Mouse (Mus musculus): ENCODE data around the gene Elobl.

The Elobl gene

GRCm38 (mm10) chr11:88988956-88989355 lies 22.2 kb upstream of the Elobl start:
- no peak for DNase-seq (ENCODE audit: low spot score in 2 of 2)

GRCm38 (mm10) chr11:88986616-88987015 lies 19.9 kb upstream of the Elobl start:
- no peak for DNase-seq (ENCODE audit: low spot score in 2 of 2)

DNA sequence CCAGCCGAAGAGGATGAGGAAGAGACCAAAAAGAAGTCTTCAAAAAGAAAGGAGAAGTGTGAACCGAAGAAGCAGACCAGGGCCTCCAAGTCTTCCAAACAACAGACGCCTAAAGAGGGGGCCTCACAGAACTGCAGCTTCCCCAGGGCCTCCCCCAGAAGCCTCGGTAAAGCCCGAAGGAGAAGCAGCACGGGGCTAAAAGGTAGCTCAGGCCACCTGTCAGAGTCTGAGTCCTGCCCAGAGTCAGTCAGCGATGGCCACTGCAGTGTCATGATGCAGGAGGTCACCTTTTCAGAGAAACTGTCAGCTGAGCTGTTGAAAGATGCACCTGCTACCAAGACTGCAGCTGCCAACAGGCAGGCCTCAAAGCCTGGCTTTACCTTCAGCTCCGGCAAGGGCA lies 14.6 kb upstream of the Elobl start:
- DNase-seq (ENCODE audit: low spot score in 2 of 2): no peak

- no peak for DNase-seq (ENCODE audit: low spot score in 2 of 2)
These were observed 10.5 kb upstream of the Elobl start for GRCm38 (mm10) chr11:88977188-88977587.

- no peak for DNase-seq (ENCODE audit: low spot score in 2 of 2)
These were observed 9.6 kb upstream of the Elobl start for GRCm38 (mm10) chr11:88976320-88976719.

DNA sequence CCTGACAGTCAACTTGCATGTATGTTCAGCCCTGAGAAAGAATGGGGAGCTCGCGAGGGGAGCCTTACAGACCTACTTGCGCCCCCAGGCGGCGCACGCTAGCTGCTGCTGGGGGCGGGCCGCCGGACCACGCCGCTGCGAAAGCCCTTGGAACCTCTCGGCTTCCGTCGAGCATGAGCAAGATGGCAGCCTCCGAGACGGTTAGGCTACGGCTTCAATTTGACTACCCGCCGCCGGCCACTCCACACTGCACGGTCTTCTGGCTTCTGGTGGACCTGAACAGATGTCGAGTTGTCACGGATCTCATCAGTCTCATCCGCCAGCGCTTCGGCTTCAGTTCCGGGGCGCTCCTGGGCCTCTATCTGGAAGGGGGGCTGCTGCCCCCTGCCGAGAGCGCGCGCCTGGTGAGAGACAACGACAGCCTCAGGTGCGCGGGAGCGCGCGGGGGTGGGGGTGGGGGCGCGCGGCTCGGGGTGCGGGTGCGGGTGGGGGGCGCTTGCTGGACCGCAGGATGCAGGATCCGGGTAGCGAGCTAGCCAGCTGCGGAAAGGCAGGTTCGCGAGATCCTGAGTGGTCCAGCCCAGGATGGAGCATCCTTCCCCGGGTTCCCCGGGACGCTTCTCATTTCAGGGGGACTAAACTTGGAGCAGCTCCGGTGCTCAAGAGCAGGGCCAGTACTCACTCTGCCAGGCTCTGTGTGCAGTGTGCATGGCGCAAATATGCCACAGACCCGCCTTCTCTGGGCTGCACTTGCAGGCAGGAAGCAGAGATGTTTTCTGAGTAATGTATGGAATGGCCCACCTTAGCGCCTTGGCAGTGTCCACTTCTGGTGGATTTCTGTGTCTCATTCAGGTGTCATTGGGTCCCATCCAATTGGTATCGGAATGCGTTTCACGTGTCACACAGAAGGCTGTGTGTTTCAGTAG lies 7.3 kb upstream of the Elobl start:
- peak; percentile 90 to 93 for DNase-seq (ENCODE audit: low spot score in 2 of 2)

DNA sequence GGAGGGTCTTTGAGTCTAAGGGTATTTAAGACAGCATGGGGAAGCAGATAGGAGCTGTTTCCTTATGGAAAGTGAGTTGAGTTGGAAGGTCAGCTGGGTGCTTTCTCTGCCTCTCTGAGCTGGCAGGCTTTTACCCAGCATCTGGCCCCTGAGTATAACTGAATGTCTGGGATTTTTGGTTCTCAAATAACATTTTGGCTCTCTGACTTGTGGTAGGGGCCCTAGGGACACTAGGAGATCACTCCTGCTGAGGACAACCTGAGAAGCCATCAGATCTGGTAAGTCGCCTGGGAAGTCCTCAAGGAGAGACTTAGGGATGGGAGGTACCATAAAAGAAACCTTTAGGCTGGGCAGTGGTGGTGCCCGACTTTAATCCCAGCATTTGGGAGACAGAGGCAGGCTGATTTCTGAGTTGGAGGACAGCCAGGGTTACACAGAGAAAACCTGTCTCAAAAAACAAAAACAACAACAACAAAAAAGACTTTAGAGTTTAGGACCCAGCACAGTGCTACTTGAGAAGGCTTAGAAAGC lies 3.5 kb upstream of the Elobl start, which contains the start of gene Coil:
TSS of gene Coil (plus strand) at position 51 of the 531 bp plus-strand sequence.
- DNase-seq (ENCODE audit: low spot score in 2 of 2): no peak

DNA sequence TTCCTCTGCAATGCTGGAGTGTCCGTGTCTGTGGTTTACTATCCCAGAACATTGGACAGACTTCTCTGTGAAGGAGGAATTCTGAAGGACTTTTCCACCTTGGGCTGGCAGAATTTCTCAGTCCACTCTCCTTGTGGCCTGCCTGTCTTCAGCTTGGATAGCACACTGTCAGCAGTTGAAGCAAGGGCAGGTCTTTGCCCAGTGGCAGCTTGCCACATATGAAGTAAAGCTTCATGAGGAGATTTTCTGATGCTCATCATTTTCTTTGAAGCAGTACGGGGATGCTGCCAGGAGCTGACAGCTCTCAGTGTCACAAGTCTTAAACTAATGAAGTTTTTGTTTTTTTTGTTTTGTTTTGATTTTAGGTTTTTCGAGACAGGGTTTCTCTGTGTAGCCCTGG lies 7.9 kb downstream of the Elobl start:
- no peak for DNase-seq (ENCODE audit: low spot score in 2 of 2)

GRCm38 (mm10) chr11:88955217-88955969 lies 11.3 kb downstream of the Elobl start, which contains the start of gene Scpep1:
TSS of gene Scpep1 (minus strand) at chr11:88955465.
- peak; percentile 91 to 92 for DNase-seq (ENCODE audit: low spot score in 2 of 2)

- no peak for DNase-seq (ENCODE audit: low spot score in 2 of 2)
These were observed 11.9 kb downstream of the Elobl start for GRCm38 (mm10) chr11:88954803-88955202.

GRCm38 (mm10) chr11:88953582-88953981 lies 13.1 kb downstream of the Elobl start:
- DNase-seq (ENCODE audit: low spot score in 2 of 2): no peak

GRCm38 (mm10) chr11:88952117-88952516 lies 14.6 kb downstream of the Elobl start:
- DNase-seq (ENCODE audit: low spot score in 2 of 2): no peak

DNA sequence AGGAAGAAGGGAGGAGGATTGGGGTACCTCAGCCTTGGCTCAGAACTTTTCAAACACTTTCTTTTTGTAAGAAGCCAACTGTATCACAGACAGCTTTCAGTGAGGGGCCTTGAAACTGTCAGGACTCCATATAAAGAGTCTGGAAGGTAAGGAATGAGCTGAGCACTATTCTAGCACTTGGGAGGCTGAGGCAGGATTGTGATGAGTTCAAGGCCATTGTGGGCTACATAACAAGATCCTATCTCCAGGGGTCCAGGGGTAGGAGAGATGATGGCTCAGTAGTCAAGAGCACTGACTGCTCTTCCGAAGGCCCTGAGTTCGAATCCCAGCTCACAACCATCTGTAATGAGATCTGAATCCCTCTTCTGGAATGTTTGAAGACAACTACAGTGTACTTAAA lies 15.2 kb downstream of the Elobl start:
- DNase-seq (ENCODE audit: low spot score in 2 of 2): no peak

- DNase-seq (ENCODE audit: low spot score in 2 of 2): no peak
These were observed 16.0 kb downstream of the Elobl start for GRCm38 (mm10) chr11:88950640-88951250.

DNA sequence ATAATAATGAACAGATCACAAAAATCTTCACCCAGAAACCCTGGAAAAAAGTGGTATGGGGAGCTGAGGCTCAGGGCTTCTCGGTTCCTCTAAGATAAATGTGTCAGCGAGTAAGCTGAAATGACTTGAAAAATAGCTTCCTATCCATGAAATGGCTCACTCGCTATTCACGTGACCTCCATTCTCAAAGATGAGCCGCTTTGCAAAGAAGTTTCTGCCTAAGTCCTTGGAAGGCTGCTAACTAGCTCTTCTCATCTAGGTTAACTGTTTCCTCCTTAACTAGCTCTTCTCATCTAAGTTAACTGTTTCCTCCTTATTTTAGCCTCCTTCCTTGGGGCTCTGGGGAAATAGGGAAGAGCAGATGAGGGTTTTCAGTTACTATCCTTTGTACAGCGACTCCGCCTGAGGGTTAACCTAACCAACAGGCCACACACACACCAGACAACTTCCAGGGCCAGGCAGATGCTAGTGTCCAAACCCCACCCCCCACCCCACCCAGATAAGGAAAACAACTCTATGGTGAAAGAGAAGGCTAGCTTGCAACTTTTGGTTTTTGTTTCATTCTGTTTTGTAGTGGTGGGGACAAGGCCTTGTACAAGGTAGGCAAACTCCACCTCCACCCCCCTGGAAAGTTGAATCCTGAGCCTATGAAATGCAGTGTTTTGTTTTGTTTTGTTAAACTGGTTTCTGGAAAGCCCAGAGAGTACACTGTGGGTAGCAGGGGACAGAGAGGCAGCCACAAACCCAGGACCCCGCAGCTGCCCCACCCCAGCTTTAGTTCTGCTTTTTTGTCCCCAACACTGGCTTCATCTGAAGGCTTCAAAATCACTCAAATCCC lies 16.7 kb downstream of the Elobl start:
- no peak for DNase-seq (ENCODE audit: low spot score in 2 of 2)

- no peak for DNase-seq (ENCODE audit: low spot score in 2 of 2)
These were observed 17.8 kb downstream of the Elobl start for GRCm38 (mm10) chr11:88948896-88949295.

DNA sequence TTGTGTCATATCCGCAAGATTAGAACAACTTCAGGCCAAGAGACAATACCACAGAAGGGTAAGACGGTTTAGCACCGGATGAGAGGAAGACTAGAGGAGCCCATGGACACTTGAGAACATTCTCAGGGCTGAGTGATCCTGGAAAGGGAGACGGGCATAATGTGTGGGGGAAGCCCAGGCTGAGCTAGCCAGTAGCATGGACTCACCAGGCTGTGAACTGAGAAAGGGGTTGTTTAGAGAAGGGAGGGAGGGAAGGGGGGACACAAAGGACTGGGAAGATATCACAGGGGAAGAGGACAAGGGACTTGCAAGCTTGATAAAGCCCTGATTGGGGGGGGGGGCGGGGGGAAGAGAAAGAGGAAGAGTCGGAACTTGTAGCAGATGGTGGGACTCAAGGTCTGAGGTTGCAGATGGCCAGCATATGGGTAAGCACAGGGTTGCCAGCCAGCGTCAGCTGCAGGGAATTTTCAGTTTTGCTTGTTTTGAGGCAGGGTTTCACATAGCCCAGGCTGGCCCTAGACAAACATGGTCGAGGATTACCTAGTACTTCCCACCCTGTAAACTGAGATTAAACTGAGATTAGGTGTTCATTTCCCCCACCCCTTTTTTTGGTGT lies 20.7 kb downstream of the Elobl start:
- no peak for DNase-seq (ENCODE audit: low spot score in 2 of 2)

DNA sequence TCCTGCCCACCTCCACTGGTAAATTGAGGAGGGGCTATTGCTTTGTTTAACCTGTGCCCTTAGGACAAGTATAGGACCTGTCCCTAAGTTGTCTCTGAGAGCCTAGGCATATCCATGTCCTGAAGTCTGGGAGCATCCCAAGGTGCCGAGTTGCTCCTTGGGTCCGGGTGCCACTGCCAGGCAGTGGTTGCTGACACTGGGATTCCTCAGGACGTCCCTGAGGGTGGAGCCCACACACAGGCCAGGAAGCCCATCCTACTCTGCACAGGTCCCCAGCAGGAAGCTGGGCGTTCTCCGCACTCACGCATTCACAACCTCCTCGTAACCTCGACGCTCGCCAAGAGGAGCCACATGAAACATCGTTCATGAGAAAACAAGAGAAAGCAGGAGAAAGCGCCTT lies 25.2 kb downstream of the Elobl start:
- no peak for DNase-seq (ENCODE audit: low spot score in 2 of 2)

GRCm38 (mm10) chr11:88939634-88940033 lies 27.1 kb downstream of the Elobl start:
- no peak for DNase-seq (ENCODE audit: low spot score in 2 of 2)

DNA sequence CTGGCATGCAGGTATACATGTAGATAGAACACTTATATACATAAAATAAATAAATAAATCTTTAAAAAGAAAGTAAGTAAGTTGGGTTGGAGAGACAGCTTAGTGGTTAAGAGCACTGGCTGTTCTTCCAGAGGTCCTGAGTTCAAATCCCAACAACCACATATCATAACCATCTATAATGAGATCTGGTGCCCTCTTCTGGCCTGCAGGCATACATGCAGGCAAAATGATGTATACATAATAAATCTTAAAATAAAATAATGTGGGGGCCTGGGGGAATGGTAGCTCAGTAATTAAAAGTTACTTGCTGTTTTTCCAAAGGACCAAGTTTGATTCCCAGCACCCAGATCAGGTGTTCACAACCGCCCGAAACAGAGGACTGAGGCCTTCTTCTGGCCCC lies 28.0 kb downstream of the Elobl start:
- no peak for DNase-seq (ENCODE audit: low spot score in 2 of 2)

GRCm38 (mm10) chr11:88937886-88938285 lies 28.8 kb downstream of the Elobl start:
- no peak for DNase-seq (ENCODE audit: low spot score in 2 of 2)
